Mouse (Mus musculus): ENCODE data around the gene Pabpn1l. TPM values are rescaled to one million over a fixed set of nuclear protein-coding genes. Genes with fewer than 3 reads are reported as not detected.
"Not testable (repeated sequence)": the region's sequence is repeated elsewhere in the genome, so short reads cannot be mapped to it uniquely, and the experiment has no call there.

Pabpn1l gene
- total RNA-seq, 4 experiments from 2014 or later = not detected

- DNase-seq (ENCODE audit: low spot score in 2 of 2) = peak; percentile 90 to 92
These were observed 45.9 kb downstream of the Pabpn1l start, which contains the start of gene Aprt for GRCm38 (mm10) chr8:122576648-122577022. Gene Aprt, minus strand, starts transcription at chr8:122576909.

DNA sequence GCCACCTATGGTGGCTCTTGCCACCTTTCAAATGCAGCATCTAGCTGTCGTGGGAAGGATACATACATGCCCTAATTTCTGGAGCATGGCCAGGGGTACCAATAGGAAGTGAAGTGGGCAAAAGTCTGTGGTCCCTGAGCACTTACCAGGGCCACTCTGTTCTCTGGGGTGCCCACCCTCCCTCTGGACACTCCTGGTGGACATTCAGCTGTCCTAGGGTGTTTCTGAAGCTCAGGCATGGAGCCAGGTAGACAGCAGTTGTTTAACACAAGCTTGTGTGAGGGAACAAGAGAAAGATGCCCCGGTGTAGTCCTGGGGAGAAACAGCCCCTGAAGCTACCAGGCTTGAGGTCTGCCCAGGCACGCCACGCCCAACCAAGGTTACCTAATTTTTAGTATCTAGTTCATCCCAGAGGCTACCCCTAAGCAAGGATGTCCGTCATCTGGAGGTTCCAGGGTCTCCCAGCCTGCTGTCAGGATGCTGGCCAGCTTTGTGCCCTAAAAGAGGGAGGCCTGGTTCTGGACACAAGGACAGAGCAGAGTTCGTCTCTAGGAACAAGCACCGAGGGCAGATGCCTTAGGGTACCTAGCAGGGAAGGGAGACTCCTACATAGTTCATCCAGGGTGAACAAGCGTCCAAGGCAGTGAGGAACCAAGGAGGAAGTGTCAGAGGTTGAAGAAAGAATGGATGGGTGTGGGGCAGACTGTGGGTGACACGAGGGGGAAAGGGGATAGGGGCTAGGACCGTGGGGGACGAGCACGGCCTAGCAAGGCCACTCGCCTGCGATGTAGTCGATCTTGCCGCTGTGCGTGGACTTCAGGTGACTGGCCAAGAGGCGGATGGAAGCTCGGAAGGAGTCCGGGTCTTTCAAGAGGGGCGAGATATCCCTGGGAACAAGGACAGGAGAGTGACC lies 46.5 kb downstream of the Pabpn1l start:
- no peak for DNase-seq (ENCODE audit: low spot score in 2 of 2)

- no peak for DNase-seq (ENCODE audit: low spot score in 2 of 2)
These were observed 47.3 kb downstream of the Pabpn1l start for GRCm38 (mm10) chr8:122575286-122575685.

DNA sequence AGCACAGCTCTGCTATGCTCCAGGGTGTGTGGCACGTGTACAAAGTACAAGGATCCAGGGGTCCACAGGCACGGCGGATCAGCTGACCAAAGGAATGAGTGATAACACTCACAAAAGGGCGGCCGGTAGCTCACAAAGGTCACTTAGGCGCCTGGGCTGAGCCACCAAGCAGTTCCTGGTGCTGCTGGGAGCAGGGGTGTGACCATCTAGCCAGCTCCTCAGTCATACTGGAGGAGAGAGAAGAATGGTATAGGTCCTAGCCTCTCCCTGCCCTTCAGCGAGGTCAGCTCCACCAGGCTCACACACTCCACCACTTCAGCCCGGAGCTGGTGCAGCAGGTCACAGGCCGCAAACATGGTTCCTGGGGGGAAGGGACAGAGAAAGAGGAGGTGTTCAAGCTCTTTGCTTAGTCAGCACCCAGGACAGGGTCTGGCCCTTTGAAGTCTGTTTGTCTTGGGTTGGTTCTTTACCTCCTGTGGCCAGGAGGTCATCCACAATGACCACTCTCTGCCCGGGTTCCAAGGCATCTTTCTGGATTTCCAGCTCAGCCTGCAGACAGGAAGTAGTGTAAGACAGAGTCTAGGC lies 47.8 kb downstream of the Pabpn1l start:
- no peak for DNase-seq (ENCODE audit: low spot score in 2 of 2)

DNA sequence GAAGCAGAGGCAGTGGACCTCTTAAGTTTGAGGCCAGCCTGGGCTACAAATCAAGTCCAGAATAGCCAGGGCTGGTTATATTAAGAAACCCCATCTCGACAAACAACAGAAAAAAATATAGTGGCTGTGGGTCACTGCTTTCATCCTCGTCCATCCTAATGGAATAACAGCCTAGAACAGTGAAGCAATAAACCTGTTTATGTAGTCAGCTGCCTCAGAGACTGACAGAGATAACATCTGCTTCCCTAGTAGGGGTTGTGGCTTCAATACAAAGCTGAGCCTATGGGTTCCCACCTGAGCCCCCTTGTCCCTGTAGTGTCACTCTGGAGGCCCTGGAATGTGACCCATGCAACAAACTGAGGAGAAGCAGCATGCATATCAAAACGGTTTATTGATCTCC lies 48.3 kb downstream of the Pabpn1l start:
- no peak for DNase-seq (ENCODE audit: low spot score in 2 of 2)

- DNase-seq (ENCODE audit: low spot score in 2 of 2) = no peak
These were observed 49.0 kb downstream of the Pabpn1l start for GRCm38 (mm10) chr8:122573577-122573976.

- not testable (repeated sequence) for DNase-seq (ENCODE audit: low spot score in 2 of 2)
These were observed 49.4 kb downstream of the Pabpn1l start for GRCm38 (mm10) chr8:122573176-122573575.

- DNase-seq (ENCODE audit: low spot score in 2 of 2) = no peak
These were observed 49.8 kb downstream of the Pabpn1l start for GRCm38 (mm10) chr8:122572751-122573150.

DNA sequence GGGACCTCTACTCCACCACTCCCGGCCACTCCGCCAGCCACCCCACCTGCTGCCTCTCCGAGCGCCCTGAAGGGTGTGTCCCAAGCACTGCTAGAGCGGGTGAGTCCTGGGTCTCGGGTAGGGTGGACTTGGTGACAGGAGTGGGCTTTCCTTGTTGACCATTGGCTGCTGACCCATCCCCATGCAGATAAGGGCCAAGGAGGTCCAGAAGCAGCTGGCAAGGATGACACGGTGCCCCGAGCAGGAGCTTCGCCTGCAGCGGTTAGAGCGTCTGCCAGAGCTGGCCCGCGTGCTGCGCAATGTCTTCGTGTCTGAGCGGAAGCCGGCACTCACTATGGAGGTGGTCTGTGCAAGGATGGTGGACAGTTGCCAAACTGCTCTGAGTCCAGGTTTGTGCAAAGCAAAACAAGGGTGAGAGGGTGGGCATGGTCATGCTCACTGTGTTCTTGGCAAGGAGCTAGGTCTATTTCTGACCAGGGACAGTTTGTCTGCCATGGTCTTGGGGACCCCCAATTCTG lies 50.7 kb downstream of the Pabpn1l start:
- no peak for DNase-seq (ENCODE audit: low spot score in 2 of 2)

GRCm38 (mm10) chr8:122571153-122571552 lies 51.4 kb downstream of the Pabpn1l start:
- no peak for DNase-seq (ENCODE audit: low spot score in 2 of 2)

DNA sequence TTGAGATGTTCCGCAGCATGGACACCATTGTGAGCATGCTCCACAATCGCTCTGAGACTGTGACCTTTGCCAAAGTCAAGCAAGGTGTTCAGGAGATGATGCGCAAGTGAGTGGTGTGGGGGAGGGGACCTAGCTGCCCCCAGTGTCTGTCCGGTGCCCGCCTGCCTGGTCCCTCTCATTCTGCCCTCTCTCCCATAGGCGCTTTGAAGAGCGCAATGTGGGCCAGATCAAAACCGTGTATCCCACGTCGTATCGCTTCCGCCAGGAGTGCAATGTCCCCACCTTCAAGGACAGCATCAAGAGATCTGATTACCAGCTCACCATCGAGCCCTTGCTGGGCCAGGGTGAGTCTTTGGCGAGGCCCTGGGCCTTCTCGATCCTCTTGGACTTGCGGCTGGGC lies 52.5 kb downstream of the Pabpn1l start:
- no peak for DNase-seq (ENCODE audit: low spot score in 2 of 2)

Small RNA genes lying within 50 kb of the gene (microRNA-seq; reads per million reads assigned to microRNA genes)
- 0 reads per million in 2 experiments for gene Mir6396

Other genes with a start within 250 kb of the Pabpn1l start
- 10 to 100 TPM; 39.6 to 42.7 (median 40.9) TPM for gene Zc3h18, start 246.1 kb downstream of the Pabpn1l start, total RNA-seq (2022)
- gene Il17c, start 200.7 kb downstream of the Pabpn1l start, total RNA-seq (2022) = not detected
- 10 to 100 TPM in 3 of 4 experiments, 1 to 10 TPM in 1; 7.4 to 54.9 (median 25.7) TPM for gene Cyba, start 189.8 kb downstream of the Pabpn1l start, total RNA-seq (2022)
- 10 to 100 TPM; 19.0 to 36.1 (median 25.0) TPM for gene Mvd, start 179.3 kb downstream of the Pabpn1l start, total RNA-seq (2022)
- not detected for gene Snai3, start 162.0 kb downstream of the Pabpn1l start, total RNA-seq (2022)
- 10 to 100 TPM; 26.9 to 40.7 (median 31.3) TPM for gene Rnf166, start 146.7 kb downstream of the Pabpn1l start, total RNA-seq (2022)
- gene Ctu2, start 146.6 kb downstream of the Pabpn1l start, total RNA-seq (2022) = 10 to 100 TPM; 23.4 to 31.5 (median 27.6) TPM
- gene Piezo1, start 71.4 kb downstream of the Pabpn1l start, total RNA-seq (2022) = 1 to 10 TPM; 4.6 to 7.0 (median 4.9) TPM
- 1 to 10 TPM; 1.4 to 2.4 (median 1.7) TPM for gene Cdt1, start 54.7 kb downstream of the Pabpn1l start, total RNA-seq (2022)
- gene Aprt, start 45.8 kb downstream of the Pabpn1l start, total RNA-seq (2022) = 10 to 100 TPM; 56.8 to 69.3 (median 60.2) TPM
- gene Galns, start 11.3 kb downstream of the Pabpn1l start, total RNA-seq (2022) = 10 to 100 TPM in 2 of 4 experiments, 1 to 10 TPM in 2; 8.0 to 16.5 (median 11.9) TPM
- gene Trappc2l, start 11.1 kb downstream of the Pabpn1l start, total RNA-seq (2022) = 10 to 100 TPM; 72.6 to 90.6 (median 75.3) TPM
- gene Cbfa2t3, start 76.4 kb upstream of the Pabpn1l start, total RNA-seq (2022) = 10 to 100 TPM; 30.0 to 39.0 (median 37.0) TPM
- 10 to 100 TPM; 21.9 to 26.7 (median 23.9) TPM for gene Acsf3, start 152.7 kb upstream of the Pabpn1l start, total RNA-seq (2022)
- 1 to 10 TPM; 1.0 to 1.3 (median 1.2) TPM for gene Cdh15, start 225.2 kb upstream of the Pabpn1l start, total RNA-seq (2022)